Mouse (Mus musculus) sigmoid colon, adult 10 weeks (tissue): ENCODE data around the gene Cxadr. TPM values are rescaled to one million over a fixed set of nuclear protein-coding genes. Genes with fewer than 3 reads are reported as not detected.

Experiments used
- polyA plus RNA-seq: library from polyadenylated mRNA; stranded (reverse); fragments of 350-450 nt; fragmentation: Illumina TruSeq; extraction: RNeasy Lipid Tissue Mini Kit (QIAGEN cat#74804); gene quantifications from one replicate; pipeline ENCODE4 v1.2.3, GENCODE M21; 2014; ENCODE audit warnings: low read depth, low replicate concordance

The Cxadr gene
- 350 TPM for polyA plus RNA-seq

DNA sequence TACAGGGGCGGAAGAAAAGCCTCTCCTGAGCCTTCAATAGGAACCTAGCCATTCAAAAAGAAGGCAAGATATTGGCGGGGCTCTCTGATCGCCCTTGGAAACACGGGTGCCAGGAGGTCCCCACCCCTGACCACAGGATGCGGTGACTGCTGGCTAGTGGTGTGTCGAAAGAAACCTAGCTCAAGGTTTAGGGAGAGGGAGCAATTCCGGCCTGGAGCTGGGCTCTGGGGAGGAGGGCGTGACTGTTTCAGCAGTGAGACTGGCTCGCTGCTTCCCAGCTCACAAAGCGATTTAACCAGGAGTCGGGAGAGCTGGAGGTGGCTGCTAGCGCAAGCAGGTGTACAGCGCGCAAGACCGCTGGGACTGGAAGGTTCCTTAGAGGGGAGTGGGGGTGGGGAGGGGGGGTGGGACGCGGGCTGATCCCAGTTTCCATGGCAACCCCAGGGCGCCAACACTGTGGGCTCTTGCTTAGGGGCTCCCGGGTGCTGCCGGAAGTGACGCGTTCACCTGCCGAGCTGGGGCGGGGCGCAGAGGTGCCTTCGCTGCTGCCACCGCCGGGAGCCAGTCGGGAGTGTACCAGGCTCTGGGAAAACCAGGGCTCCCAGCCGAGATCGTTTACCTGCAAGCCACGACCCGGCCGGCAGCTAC lies at the start of gene Cxadr:
Gene Cxadr, plus strand, starts transcription at position 307 of the 648 bp plus-strand sequence.

DNA sequence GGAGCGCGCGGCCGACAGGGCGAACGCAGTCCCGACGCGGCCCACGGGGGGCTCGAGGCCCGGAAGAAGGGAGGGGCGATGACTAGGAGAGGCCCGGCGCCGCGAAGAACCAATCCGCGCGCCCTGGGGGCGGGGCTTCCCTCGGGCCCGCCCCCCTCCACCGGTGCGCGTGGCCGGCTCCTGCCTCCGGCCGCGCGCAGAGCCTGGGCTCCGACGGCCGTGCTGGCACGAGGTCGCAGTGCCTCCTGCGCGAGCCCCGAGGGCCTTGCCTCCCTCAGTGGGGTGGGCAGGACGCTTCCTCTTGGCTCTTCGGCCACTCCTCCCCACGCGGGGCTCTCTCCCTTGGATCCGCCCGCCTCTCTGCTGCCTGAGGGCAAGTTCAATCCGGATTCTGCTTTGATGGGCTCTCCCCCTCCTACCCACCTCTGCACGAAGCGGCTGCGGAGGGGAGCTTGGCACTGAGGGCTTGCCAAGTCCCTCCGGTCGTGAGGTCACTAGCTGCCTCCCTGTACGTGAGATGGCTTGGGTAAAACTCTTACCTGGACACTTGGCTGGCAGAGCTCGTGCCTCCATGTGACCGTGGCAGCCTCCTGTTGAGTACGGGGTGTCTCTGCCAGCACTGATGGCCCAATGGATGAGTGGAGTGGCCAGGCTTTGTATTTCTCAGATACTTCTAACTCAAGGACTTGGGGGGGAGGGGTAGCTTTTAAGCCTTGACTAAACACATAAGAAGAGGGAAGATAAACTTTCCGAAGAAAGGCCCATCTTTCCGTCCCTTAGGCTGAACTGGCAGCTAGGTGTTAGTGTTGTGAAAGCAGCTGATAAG lies 75.7 kb downstream of the Cxadr start, which contains the start of gene Btg3:
Gene Btg3, minus strand, starts transcription at position 448 of the 826 bp plus-strand sequence.

Other genes with a start within 250 kb of the Cxadr start
- 44.8 TPM for gene Btg3, start 75.7 kb downstream of the Cxadr start, polyA plus RNA-seq